Mouse (Mus musculus): ENCODE measurements at regions not wholly inside any gene's neighbourhood (a gene's known extent, or its start where the extent isn't known, plus 50 kb on each side); places are given as distances from the start of the nearest gene placed in this dataset.

DNA sequence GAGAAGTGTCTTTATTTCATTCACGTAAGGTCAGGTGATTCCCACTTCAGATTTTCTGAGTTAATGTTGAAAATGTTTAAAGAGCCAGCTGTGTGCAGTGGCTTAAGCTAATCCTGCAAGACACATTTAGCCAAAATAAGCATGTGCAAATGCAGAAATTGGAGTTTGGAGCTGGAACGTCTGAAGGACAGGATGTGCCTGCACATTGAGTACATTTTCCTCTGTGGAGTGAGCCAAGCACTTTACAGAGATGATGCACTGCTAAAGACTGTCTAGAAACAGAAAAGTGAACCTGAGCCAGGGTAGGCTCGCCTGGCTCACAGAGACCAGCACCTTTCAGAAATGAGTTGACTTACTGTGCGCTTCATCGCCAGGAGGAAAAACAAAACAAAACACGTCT is 137.1 kb downstream of the CK137956 start:
- TF ChIP-seq POLR2A (IDR thresholded peaks at IDR 0.05; ENCODE audit: control insufficient read depth, extremely low read depth, insufficient read depth, low read length, poor library complexity) (no peak), CTCF (IDR thresholded peaks at IDR 0.05; ENCODE audit: borderline replicate concordance, control insufficient read depth, extremely low read depth, insufficient read depth, low read length, poor library complexity) (no peak)

All from thymus, adult 2 months (tissue).